Mouse (Mus musculus) stomach, embryonic 14.5 days (tissue): ENCODE results near the gene Ifna5. TPM values are rescaled to one million over a fixed set of nuclear protein-coding genes. Genes with fewer than 3 reads are reported as not detected.
A peak's percentile ranks its signal among the peaks of the same experiment; 100 is the strongest.

Experiments
- ATAC-seq: fragments of 200-750 bp; cut with Nextera tagmentation; 2 replicates; pipeline ENCODE4 v1.8.0; 2017; ENCODE audit warnings: low read depth, moderate TSS enrichment; ENCODE audit not compliant: insufficient number of reproducible peaks, insufficient read depth, low FRiP score
- H3K27ac ChIP-seq: fragments of 300-500 bp; sonication (generic); 2 replicates; pipeline ENCODE4 v1.5.1; 2014; ENCODE audit warnings: mild to moderate bottlenecking, low read length, moderate library complexity, mixed read lengths
- H3K27me3 ChIP-seq: fragments of 300-500 bp; sonication (generic); 2 replicates; pipeline ENCODE4 v1.6.1; 2014; ENCODE audit warnings: low read length, control low read depth, mixed read lengths; ENCODE audit not compliant: control insufficient read depth, insufficient read depth
- H3K36me3 ChIP-seq: fragments of 300-500 bp; sonication (generic); 2 replicates; pipeline ENCODE4 v1.6.1; 2014; ENCODE audit warnings: mild to moderate bottlenecking, control low read depth, low read length, moderate library complexity, mixed read lengths; ENCODE audit not compliant: control insufficient read depth, insufficient read depth
- H3K4me1 ChIP-seq: fragments of 300-500 bp; sonication (generic); 2 replicates; pipeline ENCODE4 v1.6.1; 2014; ENCODE audit warnings: low read length, control low read depth, mixed read lengths; ENCODE audit not compliant: control insufficient read depth, insufficient read depth
- H3K4me2 ChIP-seq: fragments of 300-500 bp; sonication (generic); replicated peaks from 2 replicates; pipeline ENCODE4 v1.6.1; 2014; ENCODE audit warnings: low read depth, low read length, control low read depth
- H3K4me3 ChIP-seq: fragments of 300-500 bp; sonication (generic); 2 replicates; pipeline ENCODE4 v1.5.1; 2014; ENCODE audit warnings: low read depth, low read length, control low read depth
- H3K9ac ChIP-seq: fragments of 300-500 bp; sonication (generic); replicated peaks from 2 replicates; pipeline ENCODE4 v1.6.1; 2014; ENCODE audit warnings: low read depth, mild to moderate bottlenecking, control low read depth, low read length, moderate library complexity, mixed read lengths
- H3K9me3 ChIP-seq: fragments of 300-500 bp; sonication (generic); 2 replicates; pipeline ENCODE4 v1.6.1; 2016; ENCODE audit warnings: low read depth, low read length, control low read depth; ENCODE audit not compliant: control insufficient read depth
- WGBS: fragments of 180-500 bp; shearing (Covaris S2); extraction: QIAGEN DNeasy Blood & Tissue Kit; methylation state at CpG from one replicate; pipeline ENCODE4 v1.1.7; 2014; 5-methylcytosine and 5-hydroxymethylcytosine counted together
- polyA plus RNA-seq: library from polyadenylated mRNA; unstranded; fragments of >200 nt; fragmentation: Nextera tagmentation; extraction: Ambion mirVana; gene quantifications from 2 replicates; pipeline ENCODE4 v1.2.1, GENCODE M21; 2014

Ifna5 gene
- polyA plus RNA-seq, 1 experiment from 2014 or later, result not detected

DNA sequence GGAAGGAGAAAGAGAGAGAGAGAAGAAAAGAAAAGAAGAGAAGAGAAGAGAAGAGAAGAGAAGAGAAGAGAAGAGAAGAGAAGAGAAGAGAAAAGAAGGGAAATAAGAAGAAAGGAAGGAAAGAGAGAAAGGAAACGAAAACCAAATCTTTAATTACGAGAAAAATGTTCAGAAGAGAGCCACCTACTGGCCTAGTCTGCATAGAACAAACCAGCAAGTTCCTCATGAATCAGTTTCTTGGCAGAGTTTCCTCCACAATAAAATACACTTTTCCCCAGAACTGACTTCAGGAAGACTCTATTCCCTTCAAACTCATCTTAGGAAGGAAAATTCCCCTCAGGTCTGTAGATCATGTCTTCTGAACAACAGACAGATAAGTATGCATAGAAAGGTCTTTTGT is 10.0 kb downstream of the Ifna5 start:
- WGBS, result 49% methylated on average over 2 of the region's 2 CpGs
- no peaks in the 10 kb centered on the region for H3K4me1 ChIP-seq
- no peak overlapping the region for H3K27ac ChIP-seq
- no peak overlapping the region for H3K4me3 ChIP-seq
- H3K27me3 ChIP-seq, result no peaks in the 10 kb centered on the region
- no peak overlapping the region for H3K4me2 ChIP-seq
- no peaks in the 10 kb centered on the region for H3K9me3 ChIP-seq
- no peak overlapping the region for H3K9ac ChIP-seq
- ATAC-seq, result no peak
- no peaks in the 10 kb centered on the region for H3K36me3 ChIP-seq

DNA sequence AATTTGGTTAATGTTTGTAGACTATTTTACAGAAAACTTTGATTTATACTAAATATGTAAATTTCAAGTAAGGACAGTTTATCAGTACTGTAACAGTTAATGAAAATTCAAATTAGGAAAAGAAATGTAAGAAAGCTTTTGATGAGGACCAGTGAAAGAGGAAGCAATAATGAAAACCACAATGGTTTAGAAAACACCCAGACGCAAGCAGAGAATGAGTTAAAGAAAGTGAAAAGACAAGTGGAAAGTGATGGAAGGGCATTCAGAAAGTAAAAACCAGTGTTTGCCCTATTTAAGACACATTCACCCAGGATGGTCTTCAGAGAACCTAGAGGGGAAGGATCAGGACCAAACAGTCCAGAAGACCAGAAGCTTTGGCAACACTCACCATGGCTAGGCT is 14.4 kb downstream of the Ifna5 start, which contains the start of gene Ifna1:
Gene Ifna1, plus strand, starts transcription at position 390 of the 400 bp plus-strand sequence.
- H3K27me3 ChIP-seq, result no peaks in the 10 kb centered on the region
- no peak for ATAC-seq
- H3K4me3 ChIP-seq, result no peak within 1 kb of the TSS
- no peak within 1 kb of the TSS for H3K27ac ChIP-seq
- no peaks in the 10 kb centered on the region for H3K9me3 ChIP-seq
- no peak within 1 kb of the TSS for H3K9ac ChIP-seq
- no peaks in the 10 kb centered on the region for H3K36me3 ChIP-seq
- 84% methylated on average over 1 of the region's 1 CpGs for WGBS
- H3K4me1 ChIP-seq, result no peaks in the 10 kb centered on the region
- no peak within 1 kb of the TSS for H3K4me2 ChIP-seq

DNA sequence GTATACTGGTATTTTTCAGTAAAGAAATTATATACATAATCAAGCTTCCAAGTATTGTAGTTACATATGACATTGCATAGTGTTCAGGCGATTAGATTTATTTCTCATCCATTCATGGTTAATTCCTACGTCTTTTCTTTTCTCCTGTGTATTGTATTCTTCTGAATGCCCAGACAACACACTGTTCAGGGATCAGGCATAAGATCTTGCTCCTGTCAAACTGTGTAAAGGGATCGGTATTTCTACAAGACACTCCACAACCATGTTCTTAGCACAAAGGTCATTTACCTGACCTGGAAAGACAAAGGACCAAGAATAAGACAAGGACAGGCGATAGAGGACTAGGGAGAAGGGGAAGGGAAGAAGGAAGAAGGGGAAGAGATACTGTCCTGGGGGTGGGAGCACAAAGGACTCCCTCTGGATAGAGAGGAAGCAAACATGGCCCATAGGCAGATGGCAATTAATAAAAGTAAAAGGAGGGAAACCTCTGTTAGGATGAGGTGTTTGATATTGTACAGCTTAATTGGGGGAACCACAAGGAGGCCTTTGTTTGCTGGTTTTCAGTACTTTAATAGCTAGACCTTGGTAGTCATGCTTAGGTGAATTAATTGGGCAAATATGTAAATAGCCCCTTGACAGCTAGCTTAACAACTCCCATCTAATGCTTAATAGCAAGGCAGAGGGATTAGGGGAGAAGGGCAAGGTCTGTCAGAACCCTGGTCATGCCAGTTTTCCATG is 15.9 kb downstream of the Ifna5 start:
- Histone ChIP-seq H3K27me3 (no peaks in the 10 kb centered on the region), H3K4me1 (no peaks in the 10 kb centered on the region), H3K4me3 (no peak overlapping the region), H3K9me3 (no peaks in the 10 kb centered on the region), H3K27ac (no peak overlapping the region), H3K9ac (no peak overlapping the region), H3K36me3 (no peaks in the 10 kb centered on the region), H3K4me2 (no peak overlapping the region)
- WGBS, result 70% methylated on average over 4 of the region's 4 CpGs
- no peak for ATAC-seq

DNA sequence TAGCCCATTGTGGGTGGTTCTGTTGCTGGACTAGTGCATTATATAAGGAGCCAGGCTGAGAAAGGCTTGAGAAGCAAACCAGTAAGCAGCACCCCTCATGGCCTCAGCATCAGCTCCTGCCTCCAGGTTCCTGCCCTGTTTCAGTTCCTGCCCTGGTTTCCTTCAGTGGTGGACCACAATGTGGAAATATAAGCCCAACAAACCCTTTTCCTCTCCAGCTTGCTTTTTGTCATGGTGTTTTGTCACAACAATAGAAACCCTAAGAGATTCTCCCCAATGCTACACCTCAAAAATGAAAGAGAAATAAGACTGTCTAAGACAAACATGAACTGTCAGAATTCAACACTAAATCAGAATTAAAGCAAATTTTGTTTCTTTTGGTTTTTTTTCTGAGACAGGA is 23.9 kb downstream of the Ifna5 start:
- no peak for ATAC-seq
- Histone ChIP-seq H3K4me1 (no peaks in the 10 kb centered on the region), H3K36me3 (no peaks in the 10 kb centered on the region), H3K4me3 (no peak overlapping the region), H3K9ac (no peak overlapping the region), H3K4me2 (no peak overlapping the region), H3K27ac (no peak overlapping the region), H3K27me3 (no peaks in the 10 kb centered on the region), H3K9me3 (no peaks in the 10 kb centered on the region)

DNA sequence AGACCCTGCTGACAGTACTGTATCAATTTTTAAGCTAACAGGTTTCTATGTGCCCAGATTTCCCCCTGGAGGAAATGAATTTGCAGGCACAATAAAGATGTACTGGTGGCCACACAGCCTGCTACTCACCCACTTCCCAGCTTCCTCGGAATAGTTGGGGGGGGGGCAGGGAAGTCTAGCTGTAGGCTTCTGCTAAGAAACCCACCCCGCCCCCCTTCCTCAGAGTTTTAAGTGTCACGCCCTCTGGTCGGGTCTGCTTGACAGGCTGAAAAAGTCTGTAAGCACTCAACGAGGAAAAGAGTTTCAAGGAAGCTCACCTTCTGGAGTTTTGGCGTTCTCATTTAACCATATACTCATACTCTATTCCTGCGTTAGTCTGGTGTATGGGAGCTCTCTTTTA is 28.0 kb downstream of the Ifna5 start:
- Histone ChIP-seq H3K9me3 (no peaks in the 10 kb centered on the region), H3K4me3 (no peak overlapping the region), H3K9ac (no peak overlapping the region), H3K4me1 (no peaks in the 10 kb centered on the region), H3K27ac (no peak overlapping the region), H3K27me3 (no peaks in the 10 kb centered on the region), H3K4me2 (no peak overlapping the region), H3K36me3 (no peaks in the 10 kb centered on the region)
- WGBS, result 5% methylated on average over 7 of the region's 7 CpGs
- ATAC-seq, result no peak

DNA sequence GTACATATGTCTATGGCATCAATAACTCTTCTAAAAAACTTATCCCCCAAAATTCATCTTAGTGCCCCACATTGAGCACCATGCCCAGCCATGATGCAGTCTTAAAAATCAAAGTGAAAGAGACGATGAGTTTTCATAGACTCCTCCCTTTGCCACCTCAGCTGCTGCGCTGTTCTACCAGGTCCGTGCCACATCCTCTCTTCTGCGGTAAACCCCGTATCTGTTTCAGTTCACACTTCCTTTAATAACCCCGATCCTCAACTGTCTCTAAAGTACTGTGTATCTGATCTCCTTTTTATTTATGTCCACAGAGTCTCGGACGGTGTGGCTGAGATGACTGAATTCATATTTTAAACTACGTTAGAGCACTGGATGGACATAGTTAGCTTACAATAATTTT is 29.3 kb downstream of the Ifna5 start:
- no peaks in the 10 kb centered on the region for H3K27me3 ChIP-seq

DNA sequence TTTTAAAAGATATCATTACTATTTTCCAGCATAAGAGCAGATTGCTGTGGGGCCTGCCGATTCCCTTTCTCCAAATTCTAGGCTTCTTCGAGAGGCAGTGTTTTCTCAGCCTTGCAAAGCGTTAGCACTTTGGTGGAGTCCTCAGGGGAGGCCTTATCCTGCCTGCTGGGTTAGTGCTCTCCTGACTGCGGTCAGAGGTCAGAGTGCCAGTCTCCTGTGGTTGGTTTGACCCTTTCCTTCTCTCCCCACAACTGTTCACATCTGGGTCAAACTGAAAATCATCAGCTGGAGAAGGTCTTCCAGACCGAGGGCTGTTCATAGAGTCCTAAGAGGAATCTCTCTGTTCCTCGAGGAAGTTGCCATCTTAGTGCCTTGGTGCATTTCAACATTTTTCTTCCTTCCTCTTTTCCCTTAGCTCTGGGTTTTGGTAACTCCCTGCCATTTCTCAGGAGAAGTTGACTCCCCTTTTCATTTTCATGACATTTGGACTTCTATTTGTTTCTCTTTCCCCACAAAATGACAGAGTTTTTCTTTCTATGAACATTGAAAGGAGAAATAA is 29.8 kb downstream of the Ifna5 start:
- Histone ChIP-seq H3K36me3 (no peaks in the 10 kb centered on the region), H3K4me3 (no peak overlapping the region), H3K27me3 (no peaks in the 10 kb centered on the region), H3K4me2 (no peak overlapping the region), H3K27ac (no peak overlapping the region), H3K9me3 (no peaks in the 10 kb centered on the region), H3K4me1 (no peaks in the 10 kb centered on the region), H3K9ac (no peak overlapping the region)
- no peak for ATAC-seq
- WGBS, result 50% methylated on average over 6 of the region's 6 CpGs

More for the DNA sequence above, 29.3 kb downstream of the Ifna5 start:
- no peak for ATAC-seq
- Histone ChIP-seq H3K4me2 (no peak overlapping the region), H3K4me1 (no peaks in the 10 kb centered on the region), H3K9ac (no peak overlapping the region), H3K4me3 (no peak overlapping the region), H3K27ac (no peak overlapping the region), H3K36me3 (no peaks in the 10 kb centered on the region), H3K9me3 (no peaks in the 10 kb centered on the region)
- WGBS, result 68% methylated on average over 9 of the region's 9 CpGs

DNA sequence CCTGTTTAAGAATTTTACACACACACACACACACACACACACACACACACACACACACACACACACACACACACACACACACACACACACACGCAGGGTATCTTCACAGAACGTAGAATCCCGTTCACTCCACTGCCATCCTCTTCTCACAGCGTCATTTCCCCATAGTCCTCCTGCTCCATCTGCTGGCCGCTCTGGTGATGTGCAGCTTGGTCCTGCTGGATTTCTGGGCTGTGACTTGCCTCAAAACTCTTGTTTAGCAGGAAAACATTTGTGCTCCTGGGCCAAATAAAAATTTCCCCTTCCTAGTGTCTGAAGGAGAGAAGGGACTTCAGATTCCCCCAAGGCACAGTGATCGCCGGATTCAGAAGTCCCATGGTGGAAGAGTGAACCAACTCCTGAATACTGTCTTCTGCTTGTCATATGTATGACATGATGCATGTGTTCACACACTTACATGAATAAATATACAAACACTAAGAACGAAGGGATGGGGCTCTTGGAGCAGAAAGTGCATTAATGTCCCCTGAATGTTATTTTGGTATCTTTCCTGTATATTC is 32.1 kb downstream of the Ifna5 start:
- Histone ChIP-seq H3K9ac (no peak overlapping the region), H3K4me2 (peak overlapping the region; percentile 69), H3K36me3 (no peaks in the 10 kb centered on the region), H3K27ac (no peak overlapping the region), H3K4me1 (no peaks in the 10 kb centered on the region), H3K27me3 (no peaks in the 10 kb centered on the region), H3K9me3 (no peaks in the 10 kb centered on the region), H3K4me3 (peak overlapping the region; percentile 48)
- ATAC-seq, result peak; percentile 57; the same call in 1 of the 2 replicates
- under 1% methylated on average over 8 of the region's 8 CpGs for WGBS
